Mouse (Mus musculus) intestine, postnatal 0 days (tissue): Measurements from ENCODE around the gene Slco3a1. TPM values are rescaled to one million over a fixed set of nuclear protein-coding genes. Genes with fewer than 3 reads are reported as not detected.

ENCODE experiments used
- ATAC-seq: fragments of 200-750 bp; cut with Nextera tagmentation; 2 replicates; pipeline ENCODE4 v1.8.0; 2017; ENCODE audit warnings: mild to moderate bottlenecking, moderate TSS enrichment, moderate library complexity
- H3K27ac ChIP-seq: fragments of 300-500 bp; sonication (generic); 2 replicates; pipeline ENCODE4 v1.5.1; 2014; ENCODE audit warnings: mild to moderate bottlenecking, low read depth, low read length, moderate library complexity
- H3K27me3 ChIP-seq: fragments of 300-500 bp; sonication (generic); replicated peaks from 2 replicates; pipeline ENCODE4 v1.6.1; 2014; ENCODE audit warnings: low read length, mixed read lengths; ENCODE audit not compliant: control insufficient read depth, insufficient read depth
- H3K36me3 ChIP-seq: fragments of 300-500 bp; sonication (generic); 2 replicates; pipeline ENCODE4 v1.6.1; 2014; ENCODE audit warnings: mild to moderate bottlenecking, moderate library complexity; ENCODE audit not compliant: control insufficient read depth, insufficient read depth
- H3K4me1 ChIP-seq: fragments of 300-500 bp; sonication (generic); replicated peaks from 2 replicates; pipeline ENCODE4 v1.6.1; 2014; ENCODE audit warnings: antibody characterized with exemption, low read length, mixed read lengths; ENCODE audit not compliant: control insufficient read depth, insufficient read depth
- H3K4me2 ChIP-seq: fragments of 300-500 bp; sonication (generic); replicated peaks from 2 replicates; pipeline ENCODE4 v1.6.1; 2014; ENCODE audit warnings: low read depth, mild to moderate bottlenecking, moderate library complexity
- H3K4me3 ChIP-seq: fragments of 300-500 bp; sonication (generic); 2 replicates; pipeline ENCODE4 v1.5.1; 2014; ENCODE audit warnings: low read depth, low read length
- H3K9ac ChIP-seq: fragments of 300-500 bp; sonication (generic); 2 replicates; pipeline ENCODE4 v1.6.1; 2014; ENCODE audit warnings: mild to moderate bottlenecking, low read depth, low read length
- H3K9me3 ChIP-seq: fragments of 300-500 bp; sonication (generic); 2 replicates; pipeline ENCODE4 v1.6.1; 2016; ENCODE audit warnings: mixed run types; ENCODE audit not compliant: control insufficient read depth
- CTCF ChIP-seq: sonication (generic); IDR thresholded peaks from 2 replicates; pipeline ENCODE4 v1.5.1; 2016; ENCODE audit warnings: low read depth, mild to moderate bottlenecking, control low read depth, antibody characterized with exemption, moderate library complexity
- WGBS: fragments of 180-500 bp; shearing (Covaris S2); extraction: QIAGEN DNeasy Blood & Tissue Kit; methylation state at CpG from one replicate; pipeline ENCODE4 v1.1.7; 2014; 5-methylcytosine and 5-hydroxymethylcytosine counted together
- microRNA-seq: library from miRNA; unstranded; fragments of <30 nt; microRNA quantifications from one replicate; pipeline ENCODE4, GENCODE M21; 2016
- polyA plus RNA-seq: library from polyadenylated mRNA; unstranded; fragments of >200 nt; fragmentation: Nextera tagmentation; extraction: Ambion mirVana; gene quantifications from 2 replicates; pipeline ENCODE4 v1.2.1, GENCODE M21; 2015

Gene Slco3a1
- polyA plus RNA-seq, 1 experiment from 2014 or later: 8.1 TPM

DNA sequence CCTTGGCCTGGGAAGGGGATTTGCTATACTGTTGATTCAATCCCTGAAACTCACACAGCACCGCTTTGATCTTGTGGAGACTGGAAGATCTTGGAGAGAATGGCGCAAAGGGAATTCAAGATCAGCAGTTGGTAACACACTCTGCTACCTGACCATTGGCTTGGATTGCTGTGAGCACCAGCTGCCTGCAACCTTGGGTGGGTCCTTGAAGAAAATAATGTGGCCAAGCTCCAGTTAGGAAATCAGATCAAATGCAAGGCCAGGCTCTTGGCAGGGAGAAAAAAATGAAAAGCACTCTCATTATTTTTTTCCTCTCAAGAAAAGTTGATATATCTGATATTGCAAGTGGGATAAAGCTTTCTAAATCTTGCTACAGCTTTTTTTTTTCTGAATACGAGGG is 298.3 kb downstream of the Slco3a1 start:
- no peak overlapping the region for H3K27ac ChIP-seq
- no peak for ATAC-seq
- 83% methylated on average over 3 of the region's 3 CpGs for WGBS

DNA sequence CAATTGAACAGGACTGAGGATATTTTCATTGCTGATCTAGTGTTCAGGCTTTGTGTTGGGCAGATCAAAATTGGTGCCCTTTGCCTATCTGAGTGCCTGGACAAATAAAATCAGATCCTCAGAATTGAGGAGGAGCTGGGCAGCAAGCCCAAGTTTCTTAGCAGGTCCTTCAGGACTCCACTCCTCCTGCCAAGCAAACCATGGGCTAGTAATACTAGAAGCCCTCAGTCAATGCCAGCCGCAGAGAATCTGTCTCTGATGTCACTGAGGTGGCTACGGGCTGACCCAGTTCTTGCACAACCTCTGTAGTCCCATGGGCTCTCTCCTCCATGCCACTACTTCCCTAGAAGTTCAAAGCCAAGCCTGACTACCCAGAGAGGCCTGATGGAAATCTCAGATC is 302.5 kb downstream of the Slco3a1 start:
- H3K4me1 ChIP-seq: no peaks in the 10 kb centered on the region
- no peaks in the 10 kb centered on the region for H3K36me3 ChIP-seq
- 86% methylated on average over 2 of the region's 2 CpGs for WGBS
- H3K4me2 ChIP-seq: no peak overlapping the region
- H3K4me3 ChIP-seq: no peak overlapping the region
- TF ChIP-seq CTCF: no peak
- no peaks in the 10 kb centered on the region for H3K9me3 ChIP-seq
- no peak overlapping the region for H3K9ac ChIP-seq
- H3K27me3 ChIP-seq: no peaks in the 10 kb centered on the region
- no peak overlapping the region for H3K27ac ChIP-seq
- ATAC-seq: no peak

More for the DNA sequence above, 298.3 kb downstream of the Slco3a1 start:
- Histone ChIP-seq H3K4me3 (no peak overlapping the region), H3K4me1 (no peaks in the 10 kb centered on the region), H3K9me3 (no peaks in the 10 kb centered on the region), H3K27me3 (no peaks in the 10 kb centered on the region), H3K9ac (no peak overlapping the region), H3K36me3 (no peaks in the 10 kb centered on the region), H3K4me2 (no peak overlapping the region)
- TF ChIP-seq CTCF: no peak

DNA sequence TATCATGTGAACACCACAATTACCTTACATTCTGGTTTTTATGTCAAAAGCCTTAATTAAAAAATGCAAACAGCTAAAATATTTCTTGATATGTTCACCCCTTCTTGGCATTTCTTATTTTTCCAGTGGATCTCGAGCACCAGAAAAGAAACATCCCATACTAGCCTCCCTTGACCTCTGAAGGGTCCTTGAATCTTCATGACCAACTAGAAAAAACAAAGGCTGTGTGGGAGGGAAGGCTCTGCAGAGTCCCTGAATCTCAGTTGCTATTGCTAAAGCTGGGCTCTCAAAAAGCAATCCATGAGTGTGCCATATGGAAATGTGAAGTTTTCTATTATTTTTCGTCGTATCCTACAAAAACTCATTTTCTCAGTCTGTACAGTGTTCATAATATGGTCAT is 313.3 kb downstream of the Slco3a1 start:
- H3K9ac ChIP-seq: no peak overlapping the region
- no peaks in the 10 kb centered on the region for H3K27me3 ChIP-seq
- no peaks in the 10 kb centered on the region for H3K36me3 ChIP-seq
- no peak for ATAC-seq
- no peak for TF ChIP-seq CTCF
- no peak overlapping the region for H3K27ac ChIP-seq
- no peak overlapping the region for H3K4me2 ChIP-seq
- H3K4me3 ChIP-seq: no peak overlapping the region
- WGBS: 84% methylated on average over 3 of the region's 3 CpGs
- no peaks in the 10 kb centered on the region for H3K4me1 ChIP-seq
- no peaks in the 10 kb centered on the region for H3K9me3 ChIP-seq

DNA sequence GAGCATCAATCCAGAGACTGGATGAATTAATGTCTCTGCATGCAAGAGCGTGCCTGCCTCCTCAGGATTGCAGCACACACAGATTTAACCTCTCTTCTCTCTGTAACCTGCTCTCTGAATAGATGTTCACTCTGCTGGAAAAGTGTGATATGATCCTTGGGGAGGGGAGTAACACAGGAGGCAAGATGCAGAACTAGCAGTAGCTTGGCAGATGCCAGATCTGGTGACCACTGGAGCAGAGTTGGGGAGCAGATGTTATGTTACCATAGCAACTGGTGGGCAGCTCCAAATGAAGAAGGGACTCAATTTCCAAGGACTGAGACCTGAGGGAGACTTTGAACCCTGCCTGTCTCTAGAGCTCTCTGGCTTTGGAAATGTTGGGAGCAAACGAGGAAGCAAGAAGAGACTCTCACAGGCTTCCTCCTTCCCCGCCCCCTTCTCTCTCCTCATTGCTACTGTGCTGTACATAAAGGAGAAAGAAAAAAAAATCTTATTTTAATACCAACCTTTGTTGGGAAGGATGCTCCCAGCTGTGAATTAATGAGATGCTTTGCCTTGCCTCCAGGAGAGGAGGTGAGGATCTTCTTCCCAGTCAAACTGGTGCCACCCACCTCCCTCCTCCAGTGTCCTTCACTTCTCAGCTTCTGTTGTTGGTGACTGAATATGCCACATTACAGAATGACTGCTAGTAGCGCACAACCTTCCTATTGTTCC is 314.0 kb downstream of the Slco3a1 start:
- H3K9ac ChIP-seq: no peak overlapping the region
- no peaks in the 10 kb centered on the region for H3K9me3 ChIP-seq
- H3K27ac ChIP-seq: no peak overlapping the region
- no peak for TF ChIP-seq CTCF
- 69% methylated on average over 4 of the region's 4 CpGs for WGBS
- H3K36me3 ChIP-seq: no peaks in the 10 kb centered on the region
- H3K27me3 ChIP-seq: no peaks in the 10 kb centered on the region
- no peak for ATAC-seq
- no peak overlapping the region for H3K4me2 ChIP-seq
- H3K4me3 ChIP-seq: no peak overlapping the region
- H3K4me1 ChIP-seq: no peaks in the 10 kb centered on the region

Small RNA genes lying within 50 kb of the gene (microRNA-seq; reads per million reads assigned to microRNA genes)
- gene Gm27459: not detected
